Mouse (Mus musculus): ENCODE results near the gene Vmn2r15. TPM values are rescaled to one million over a fixed set of nuclear protein-coding genes. Genes with fewer than 3 reads are reported as not detected.

Gene Vmn2r15
- not detected in 2 replicates for polyA plus RNA-seq (2015; fragmentation: Nextera tagmentation; extraction: Ambion mirVana)

DNA sequence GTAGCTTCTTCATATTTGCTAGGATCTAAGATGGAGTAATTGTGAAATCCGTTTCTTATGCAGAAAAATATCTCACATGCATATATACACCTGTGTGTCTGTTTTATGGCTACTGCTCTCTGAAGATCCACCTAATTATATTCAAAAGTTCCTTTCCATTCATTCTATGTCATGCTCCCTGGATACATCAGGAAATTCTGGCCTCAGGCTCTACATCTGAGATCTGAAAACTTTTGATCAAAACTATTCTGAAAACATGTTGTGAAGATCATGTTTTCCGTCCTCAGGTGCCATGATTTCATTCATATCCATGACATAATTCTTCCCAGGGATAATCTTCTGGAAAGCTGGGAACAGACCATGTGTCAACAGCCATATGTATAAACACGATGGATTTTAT is at the start of gene Vmn2r15:
TSS of gene Vmn2r15 (minus strand) at position 101 of the 400 bp plus-strand sequence.
- ATAC-seq (ENCODE audit: low read depth) (no peak), DNase-seq (no peak)
- no peaks in the 10 kb centered on the region; the same call in 1 of the 2 replicates for H3K9me3 ChIP-seq (replicated peaks)
- H3K4me3 ChIP-seq (replicated peaks), result no peak within 1 kb of the TSS
- H3K4me2 ChIP-seq, result no peak within 1 kb of the TSS
- no peaks in the 10 kb centered on the region for H3K36me3 ChIP-seq
- H3K4me1 ChIP-seq (replicated peaks), result no peaks in the 10 kb centered on the region
- H3K9ac ChIP-seq, result no peak within 1 kb of the TSS
- WGBS (ENCODE audit: insufficient replicate concordance), result 39% methylated on average over 3 of the region's 3 CpGs
- no peak within 1 kb of the TSS for H3K27ac ChIP-seq
- no peaks in the 10 kb centered on the region for H3K27me3 ChIP-seq

DNA sequence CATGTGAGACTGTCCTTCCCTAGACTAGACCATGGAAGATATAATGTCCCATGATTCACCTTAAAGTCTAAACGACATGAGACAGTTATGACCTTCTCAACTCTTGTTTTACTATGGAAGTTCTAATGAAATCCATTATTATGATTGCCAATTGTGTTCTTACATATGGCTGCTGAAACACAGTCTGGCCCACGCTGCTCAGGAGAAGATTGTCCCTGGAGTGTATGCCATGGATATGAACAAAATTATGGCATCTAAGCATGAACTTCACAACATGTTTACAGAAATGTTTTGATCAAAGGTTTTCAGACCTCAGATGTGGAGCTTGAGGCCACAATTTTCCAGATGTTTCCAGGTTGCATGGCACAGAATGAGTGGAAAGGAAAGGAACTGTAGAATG is 32.4 kb upstream of the Vmn2r15 start, which contains the start of gene Vmn2r16:
TSS of gene Vmn2r16 (plus strand) at position 301 of the 400 bp plus-strand sequence.
- Histone ChIP-seq H3K27ac (no peak within 1 kb of the TSS), H3K4me3 (replicated peaks) (no peak within 1 kb of the TSS), H3K4me2 (no peak within 1 kb of the TSS), H3K9ac (no peak within 1 kb of the TSS), H3K36me3 (no peaks in the 10 kb centered on the region), H3K27me3 (no peaks in the 10 kb centered on the region), H3K9me3 (replicated peaks) (peaks cover 5% of the 10 kb centered on the region; the same call in 1 of the 2 replicates), H3K4me1 (replicated peaks) (no peaks in the 10 kb centered on the region)
- WGBS (ENCODE audit: insufficient replicate concordance), result 35% methylated on average over 2 of the region's 2 CpGs
- ATAC-seq (ENCODE audit: low read depth), result no peak
- DNase-seq, result no peak

DNA sequence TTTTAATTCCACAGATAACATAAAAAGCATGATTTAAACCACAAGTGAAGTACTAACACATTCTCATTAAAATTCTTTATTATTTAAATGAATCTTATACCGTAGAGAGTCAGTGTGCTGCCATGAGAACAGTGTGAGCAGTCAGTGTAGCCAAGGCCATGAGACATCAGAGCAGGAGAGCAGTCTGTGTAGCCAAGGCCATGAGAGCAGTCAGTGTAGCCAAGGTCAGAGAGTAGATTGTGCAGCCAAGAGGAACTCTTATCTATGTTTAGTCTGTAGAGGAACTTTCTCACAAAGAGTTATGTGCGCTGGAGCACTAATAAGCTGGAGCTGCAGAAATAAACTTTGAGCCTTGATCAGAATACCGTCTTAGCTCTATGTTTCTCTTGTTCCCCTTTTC is 2.8 kb downstream of the Vmn2r15 start:
- no peaks in the 10 kb centered on the region; the same call in 1 of the 2 replicates for H3K9me3 ChIP-seq (replicated peaks)
- no peak overlapping the region for H3K27ac ChIP-seq
- no peaks in the 10 kb centered on the region for H3K36me3 ChIP-seq
- H3K4me3 ChIP-seq (replicated peaks), result no peak overlapping the region
- H3K4me2 ChIP-seq, result no peak overlapping the region
- H3K4me1 ChIP-seq (replicated peaks), result no peaks in the 10 kb centered on the region
- no peak for DNase-seq
- no peaks in the 10 kb centered on the region for H3K27me3 ChIP-seq
- H3K9ac ChIP-seq, result no peak overlapping the region
- ATAC-seq (ENCODE audit: low read depth), result no peak
- WGBS (ENCODE audit: insufficient replicate concordance), result 69% methylated on average over 3 of the region's 3 CpGs

Other genes starting within 250 kb of the Vmn2r15 start
- not detected in 2 replicates for gene Vmn2r11, start 238.1 kb downstream of the Vmn2r15 start, polyA plus RNA-seq (2015; fragmentation: Nextera tagmentation; extraction: Ambion mirVana)
- not detected in 2 replicates for gene Vmn2r12, start 199.7 kb downstream of the Vmn2r15 start, polyA plus RNA-seq (2015; fragmentation: Nextera tagmentation; extraction: Ambion mirVana)
- gene Vmn2r13, start 105.4 kb downstream of the Vmn2r15 start, polyA plus RNA-seq (2015; fragmentation: Nextera tagmentation; extraction: Ambion mirVana), result not detected in 2 replicates
- gene Vmn2r14, start 72.9 kb downstream of the Vmn2r15 start, polyA plus RNA-seq (2015; fragmentation: Nextera tagmentation; extraction: Ambion mirVana), result not detected in 2 replicates
- not detected in 2 replicates for gene Vmn2r16, start 32.5 kb upstream of the Vmn2r15 start, polyA plus RNA-seq (2015; fragmentation: Nextera tagmentation; extraction: Ambion mirVana)
- gene Vmn2r17, start 122.0 kb upstream of the Vmn2r15 start, polyA plus RNA-seq (2015; fragmentation: Nextera tagmentation; extraction: Ambion mirVana), result not detected in 2 replicates